Mouse (Mus musculus) ovary, adult 10 weeks (tissue): ENCODE results near the gene Olfr666. TPM values are rescaled to one million over a fixed set of nuclear protein-coding genes. Genes with fewer than 3 reads are reported as not detected.

Source experiments
- polyA plus RNA-seq: library from polyadenylated mRNA; stranded (reverse); fragments of 350-450 nt; fragmentation: Illumina TruSeq; extraction: RNeasy Lipid Tissue Mini Kit (QIAGEN cat#74804); gene quantifications from one replicate; pipeline ENCODE4 v1.2.3, GENCODE M21; 2014

Olfr666 gene
- polyA plus RNA-seq: not detected

GRCm38 (mm10) chr7:104895852-104896251 is at the start of gene Olfr666:
Olfr666 (minus strand) TSS chr7:104895952.

DNA sequence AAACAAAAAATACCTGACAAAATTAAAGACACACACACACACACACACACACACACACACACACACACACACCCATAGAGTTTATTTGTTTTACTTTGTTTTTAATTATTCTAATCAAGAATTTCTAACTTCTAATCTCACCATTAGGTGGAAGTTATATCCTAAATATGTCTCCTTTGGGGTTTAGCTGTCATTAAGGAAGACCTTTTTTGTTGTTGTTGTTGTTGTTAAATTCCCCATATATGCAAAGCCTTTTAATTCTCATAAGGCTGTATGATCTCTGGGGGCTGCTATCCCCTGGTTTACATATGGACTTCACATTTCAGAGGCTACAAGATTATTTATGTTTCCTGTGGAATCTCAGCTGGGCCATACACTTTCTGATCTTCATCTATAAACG is 38.2 kb upstream of the Olfr666 start, which contains the start of gene Olfr669:
Gene Olfr669, plus strand, starts transcription at position 301 of the 400 bp plus-strand sequence.

GRCm38 (mm10) chr7:104927957-104928356 is 32.2 kb upstream of the Olfr666 start, which contains the start of gene Olfr668:
Olfr668 (minus strand) TSS chr7:104928057.

DNA sequence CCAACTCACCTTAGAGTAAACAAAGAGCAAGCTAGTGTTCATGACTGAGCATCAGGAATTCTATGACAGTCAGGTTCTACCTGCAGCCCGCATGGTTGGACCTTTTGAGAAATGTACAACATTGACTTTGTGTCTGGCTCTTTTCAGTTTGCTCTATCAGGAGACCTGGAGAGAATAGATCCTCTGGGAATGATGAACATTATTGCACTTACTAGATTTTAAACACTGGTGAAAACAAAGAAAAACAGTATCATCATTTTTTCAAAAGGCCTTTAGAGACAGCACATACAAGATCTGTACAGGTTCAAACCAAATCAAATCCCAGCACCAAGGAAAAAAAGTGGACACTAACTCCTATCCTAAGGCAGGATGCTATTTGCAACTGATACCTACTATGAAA is 25.6 kb upstream of the Olfr666 start, which contains the start of gene Olfr667:
Gene Olfr667, minus strand, starts transcription at position 101 of the 400 bp plus-strand sequence.

DNA sequence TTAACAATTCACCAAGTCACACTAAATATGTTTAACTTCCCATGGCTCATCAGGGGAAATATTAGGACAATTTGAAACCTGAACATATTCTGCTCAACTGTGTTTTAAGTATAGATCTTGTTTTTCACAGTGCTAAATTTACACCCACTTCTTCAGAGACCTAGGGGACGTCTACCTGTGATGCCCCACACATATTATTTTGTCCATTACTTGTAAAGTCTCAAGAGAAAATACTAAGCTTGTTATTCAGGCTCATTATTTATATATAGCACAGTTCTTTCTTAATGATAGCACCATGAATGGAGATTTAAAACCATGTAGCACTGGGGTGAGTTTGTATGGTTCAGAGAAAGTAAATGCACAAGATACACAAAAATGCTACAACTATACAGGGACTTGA is 18.0 kb downstream of the Olfr666 start, which contains the start of gene Olfr665:
Gene Olfr665, plus strand, starts transcription at position 301 of the 400 bp plus-strand sequence.

DNA sequence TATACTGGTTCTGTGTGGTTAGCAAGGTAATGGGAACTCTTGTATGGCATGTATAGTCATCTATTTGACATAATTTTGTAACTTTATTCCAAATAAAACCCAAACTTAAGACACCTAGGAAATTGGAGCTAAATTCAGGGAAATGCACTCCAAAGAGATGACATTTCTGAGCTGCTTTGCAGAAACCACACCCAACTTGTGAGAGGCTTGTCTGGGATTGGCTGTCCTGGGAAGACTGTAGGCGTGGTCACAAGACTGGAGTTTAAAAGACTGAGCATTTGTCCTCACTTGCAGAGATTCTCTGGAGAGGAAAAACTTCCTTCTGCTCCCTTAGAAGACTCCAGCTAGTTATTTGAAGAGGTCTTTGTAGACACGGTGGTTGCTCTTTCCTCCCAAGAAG is 39.0 kb downstream of the Olfr666 start, which contains the start of gene Usp17la:
Gene Usp17la, plus strand, starts transcription at position 301 of the 400 bp plus-strand sequence.

GRCm38 (mm10) chr7:104842503-104842902 is 53.2 kb downstream of the Olfr666 start, which contains the start of gene Usp17lb:
Usp17lb (minus strand) TSS chr7:104842603.

Other genes starting within 250 kb of the Olfr666 start
- gene Olfr658, start 248.6 kb downstream of the Olfr666 start, polyA plus RNA-seq: not detected
- gene Olfr659, start 229.2 kb downstream of the Olfr666 start, polyA plus RNA-seq: not detected
- not detected for gene Olfr661, start 209.5 kb downstream of the Olfr666 start, polyA plus RNA-seq
- not detected for gene Usp17le, start 118.5 kb downstream of the Olfr666 start, polyA plus RNA-seq
- gene Usp17lb, start 53.3 kb downstream of the Olfr666 start, polyA plus RNA-seq: not detected
- not detected for gene Usp17la, start 38.9 kb downstream of the Olfr666 start, polyA plus RNA-seq
- gene Olfr665, start 17.9 kb downstream of the Olfr666 start, polyA plus RNA-seq: not detected
- not detected for gene Olfr667, start 25.5 kb upstream of the Olfr666 start, polyA plus RNA-seq
- not detected for gene Olfr668, start 32.1 kb upstream of the Olfr666 start, polyA plus RNA-seq
- gene Olfr669, start 38.3 kb upstream of the Olfr666 start, polyA plus RNA-seq: not detected
- not detected for gene Olfr670, start 66.7 kb upstream of the Olfr666 start, polyA plus RNA-seq
- not detected for gene Olfr671, start 83.2 kb upstream of the Olfr666 start, polyA plus RNA-seq
- not detected for gene Olfr672, start 106.1 kb upstream of the Olfr666 start, polyA plus RNA-seq
- gene Olfr675, start 132.5 kb upstream of the Olfr666 start, polyA plus RNA-seq: not detected
- not detected for gene Olfr676, start 136.7 kb upstream of the Olfr666 start, polyA plus RNA-seq
- gene Olfr677, start 155.4 kb upstream of the Olfr666 start, polyA plus RNA-seq: not detected
- not detected for gene Olfr678, start 168.5 kb upstream of the Olfr666 start, polyA plus RNA-seq
- not detected for gene Olfr679, start 185.3 kb upstream of the Olfr666 start, polyA plus RNA-seq
- gene Olfr680-ps1, start 196.9 kb upstream of the Olfr666 start, polyA plus RNA-seq: not detected
- not detected for gene Olfr681, start 220.9 kb upstream of the Olfr666 start, polyA plus RNA-seq